Mouse (Mus musculus): ENCODE data around the gene Galnt13. TPM values are rescaled to one million over a fixed set of nuclear protein-coding genes. Genes with fewer than 3 reads are reported as not detected.
"Not testable (repeated sequence)": the region's sequence is repeated elsewhere in the genome, so short reads cannot be mapped to it uniquely, and the experiment has no call there.

Galnt13 gene
- total RNA-seq (2021), result 0.33 TPM in 1 of 2 replicates, not detected in the other
- long read RNA-seq, result 0 reads

GRCm38 (mm10) chr2:54435937-54436735, at the start of gene Galnt13:
Galnt13 (plus strand) TSS chr2:54436317.
- DNase-seq, result peak; percentile 28

- DNase-seq, result no peak
Observed at GRCm38 (mm10) chr2:54431060-54431459, 5.1 kb upstream of the Galnt13 start.

GRCm38 (mm10) chr2:54435380-54435779, 737 bp upstream of the Galnt13 start:
- DNase-seq, result no peak

GRCm38 (mm10) chr2:54436736-54437500, 801 bp downstream of the Galnt13 start:
- peak; percentile 3 for DNase-seq

- DNase-seq, result peak; percentile 1
Observed at GRCm38 (mm10) chr2:54437501-54437830, 1.3 kb downstream of the Galnt13 start.

GRCm38 (mm10) chr2:54442734-54443500, 6.8 kb downstream of the Galnt13 start:
- no peak for DNase-seq

- no peak for DNase-seq
Observed at GRCm38 (mm10) chr2:54483426-54483825, 47.3 kb downstream of the Galnt13 start.

GRCm38 (mm10) chr2:54522989-54523388, 86.9 kb downstream of the Galnt13 start:
- no peak for DNase-seq

GRCm38 (mm10) chr2:54527073-54527472, 91.0 kb downstream of the Galnt13 start:
- no peak for DNase-seq

- DNase-seq, result no peak
Observed at GRCm38 (mm10) chr2:54558357-54559153, 122.4 kb downstream of the Galnt13 start.

- no peak for DNase-seq
Observed at GRCm38 (mm10) chr2:54565068-54565467, 129.0 kb downstream of the Galnt13 start.

GRCm38 (mm10) chr2:54567186-54567585, 131.1 kb downstream of the Galnt13 start:
- DNase-seq, result no peak

- DNase-seq, result peak; percentile 10
Observed at GRCm38 (mm10) chr2:54567632-54568031, 131.5 kb downstream of the Galnt13 start.

- DNase-seq, result not testable (repeated sequence)
Observed at GRCm38 (mm10) chr2:54713817-54714216, 277.7 kb downstream of the Galnt13 start.

- no peak for DNase-seq
Observed at GRCm38 (mm10) chr2:54751232-54751631, 315.1 kb downstream of the Galnt13 start.

GRCm38 (mm10) chr2:54759781-54760180, 323.7 kb downstream of the Galnt13 start:
- no peak for DNase-seq

GRCm38 (mm10) chr2:54778790-54779273, 342.7 kb downstream of the Galnt13 start:
- no peak for DNase-seq

GRCm38 (mm10) chr2:54813670-54814256, 377.6 kb downstream of the Galnt13 start:
- no peak for DNase-seq

- DNase-seq, result no peak
Observed at GRCm38 (mm10) chr2:54841245-54841644, 405.1 kb downstream of the Galnt13 start.

- DNase-seq, result no peak
Observed at GRCm38 (mm10) chr2:54906282-54907060, 470.4 kb downstream of the Galnt13 start.

Measured in adrenal gland, postnatal 25 days (tissue).